Mouse (Mus musculus) CH12.LX (cell line): ENCODE data around the gene Epop. TPM values are rescaled to one million over a fixed set of nuclear protein-coding genes. Genes with fewer than 3 reads are reported as not detected.
"Not testable (repeated sequence)": the region's sequence is repeated elsewhere in the genome, so short reads cannot be mapped to it uniquely, and the experiment has no call there.

Experiments
- DNase-seq: peaks from one replicate; pipeline ENCODE4 v3.0.0-alpha.2; 2013; ENCODE audit errors: extremely low read depth
- H3K27ac ChIP-seq: 2 replicates; pipeline ENCODE4 v1.5.1; 2012; ENCODE audit warnings: low read depth, mild to moderate bottlenecking, control low read depth, moderate library complexity; ENCODE audit not compliant: insufficient read depth
- H3K27me3 ChIP-seq: replicated peaks from 2 replicates; pipeline ENCODE3; 2012; ENCODE audit warnings: inconsistent platforms
- H3K36me3 ChIP-seq, 2 experiments: replicated peaks in 1 of 2; 2 replicates each; pipeline versions ENCODE3 to v1.6.1; 2012; ENCODE audit warnings: inconsistent platforms in 1 of 2, low read length in 1 of 2, mild to moderate bottlenecking in 1 of 2, mixed read lengths in 1 of 2, moderate library complexity in 1 of 2; ENCODE audit not compliant: control insufficient read depth in 1 of 2, insufficient read depth in 1 of 2
- H3K4me1 ChIP-seq, 2 experiments: 2 replicates each; pipeline ENCODE4 v1.6.1; 2012; ENCODE audit warnings: inconsistent platforms in 1 of 2, moderate library complexity in 1 of 2; ENCODE audit not compliant: insufficient read depth in 2 of 2, control insufficient read depth in 1 of 2
- H3K4me2 ChIP-seq: 2 replicates; pipeline ENCODE4 v1.6.1; 2012; ENCODE audit warnings: low read depth, mild to moderate bottlenecking, control low read depth; ENCODE audit not compliant: poor library complexity, insufficient read depth, severe bottlenecking
- H3K4me3 ChIP-seq, 3 experiments: fragments of 150-350 bp in 1 of 3; sonication (generic) in 1 of 3; replicated peaks in 1 of 3; 2 replicates each; pipeline versions ENCODE3 to v1.5.1; 2011 to 2012; ENCODE audit warnings: low read depth in 2 of 3, low read length in 2 of 3, mild to moderate bottlenecking in 2 of 3, moderate library complexity in 2 of 3, control low read depth in 1 of 3, improper control_type of control experiment in 1 of 3, inconsistent platforms in 1 of 3, mixed read lengths in 1 of 3; ENCODE audit not compliant: poor library complexity in 1 of 3
- H3K79me2 ChIP-seq: replicated peaks from 2 replicates; pipeline ENCODE4 v1.6.1; 2012; ENCODE audit warnings: mild to moderate bottlenecking, moderate library complexity; ENCODE audit not compliant: control insufficient read depth, poor library complexity, insufficient read depth, severe bottlenecking; ENCODE audit errors: extremely low read depth
- H3K9ac ChIP-seq: 2 replicates; pipeline ENCODE4 v1.6.1; 2012; ENCODE audit warnings: low read depth, mild to moderate bottlenecking, control low read depth, moderate library complexity; ENCODE audit not compliant: insufficient read depth
- H3K9me3 ChIP-seq: replicated peaks from 2 replicates; pipeline ENCODE3; 2012; ENCODE audit warnings: low read length, inconsistent platforms, mixed read lengths
- BHLHE40 ChIP-seq: IDR thresholded peaks from 2 replicates; pipeline ENCODE4 v1.6.1; 2011; ENCODE audit warnings: mild to moderate bottlenecking, low read depth, low read length, improper control_type of control experiment
- CHD1 ChIP-seq: IDR thresholded peaks from 2 replicates; pipeline ENCODE4 v1.6.1; 2012; ENCODE audit warnings: low read depth, low read length, improper control_type of control experiment, inconsistent platforms
- CTCF ChIP-seq, 2 experiments: IDR thresholded peaks in 1 of 2; conservative IDR thresholded peaks in 1 of 2; 2 replicates each; pipeline ENCODE4 v1.5.1; 2011 to 2012; ENCODE audit warnings: low read depth in 2 of 2, low read length in 2 of 2, improper control_type of control experiment in 1 of 2, inconsistent platforms in 1 of 2, mild to moderate bottlenecking in 1 of 2, moderate library complexity in 1 of 2
- EP300 ChIP-seq: IDR thresholded peaks from 2 replicates; pipeline ENCODE4 v1.6.1; 2011; ENCODE audit warnings: low read length, improper control_type of control experiment
- GABPA ChIP-seq: IDR thresholded peaks from 2 replicates; pipeline ENCODE4 v1.6.1; 2012; ENCODE audit warnings: low read depth, low read length, improper control_type of control experiment, inconsistent platforms; ENCODE audit not compliant: insufficient replicate concordance
- IRF4 ChIP-seq: IDR thresholded peaks from 2 replicates; pipeline ENCODE4 v1.6.1; 2014; ENCODE audit warnings: low read depth, mild to moderate bottlenecking, inconsistent platforms, low read length, improper control_type of control experiment
- JUN ChIP-seq: IDR thresholded peaks from 2 replicates; pipeline ENCODE4 v1.6.1; 2011; ENCODE audit warnings: low read depth, mild to moderate bottlenecking, low read length, improper control_type of control experiment, moderate library complexity; ENCODE audit not compliant: insufficient read depth
- KAT2A ChIP-seq: IDR thresholded peaks from 2 replicates; pipeline ENCODE4 v1.6.1; 2012; ENCODE audit warnings: low read length, improper control_type of control experiment, inconsistent platforms; ENCODE audit not compliant: insufficient replicate concordance
- MAZ ChIP-seq: IDR thresholded peaks from 2 replicates; pipeline ENCODE4 v1.6.1; 2012; ENCODE audit warnings: low read depth, mild to moderate bottlenecking, inconsistent platforms, low read length, improper control_type of control experiment, moderate library complexity
- POLR2A ChIP-seq: IDR thresholded peaks from 2 replicates; pipeline ENCODE4 v1.6.1; 2011; ENCODE audit warnings: low read depth, mild to moderate bottlenecking, improper control_type of control experiment, low read length
- POLR2AphosphoS2 ChIP-seq: IDR thresholded peaks from 2 replicates; pipeline ENCODE4 v1.6.1; 2011; ENCODE audit warnings: low read depth, low read length, improper control_type of control experiment
- RCOR1 ChIP-seq: conservative IDR thresholded peaks from 2 replicates; pipeline ENCODE4 v1.6.1; 2012; ENCODE audit warnings: low read depth, mild to moderate bottlenecking, inconsistent platforms, low read length, improper control_type of control experiment
- TBP ChIP-seq: conservative IDR thresholded peaks from 2 replicates; pipeline ENCODE4 v1.6.1; 2011; ENCODE audit warnings: low read depth, low read length, improper control_type of control experiment
- TCF12 ChIP-seq: IDR thresholded peaks from 2 replicates; pipeline ENCODE4 v1.6.1; 2014; ENCODE audit warnings: low read depth, mild to moderate bottlenecking, inconsistent platforms, low read length, improper control_type of control experiment
- UBTF ChIP-seq: IDR thresholded peaks from 2 replicates; pipeline ENCODE4 v1.6.1; 2012; ENCODE audit warnings: low read depth, mild to moderate bottlenecking, inconsistent platforms, low read length, improper control_type of control experiment, moderate library complexity
- ZC3H11A ChIP-seq: IDR thresholded peaks from 2 replicates; pipeline ENCODE4 v1.6.1; 2012; ENCODE audit warnings: low read depth, mild to moderate bottlenecking, inconsistent platforms, low read length, improper control_type of control experiment
- ZKSCAN1 ChIP-seq: IDR thresholded peaks from 2 replicates; pipeline ENCODE4 v1.6.1; 2012; ENCODE audit warnings: low read depth, inconsistent platforms, low read length, improper control_type of control experiment, borderline replicate concordance
- ZNF384 ChIP-seq: IDR thresholded peaks from 2 replicates; pipeline ENCODE4 v1.6.1; 2012; ENCODE audit warnings: low read depth, low read length, improper control_type of control experiment, inconsistent platforms
- dilution Hi-C: fragments of 300-500 bp; cut with MboI; formaldehyde crosslinking; loops from 2 replicates; pipeline ENCODE4 v1.14.3; 2020; ENCODE audit warnings: low sequenced_read_pairs; ENCODE audit not compliant: extremely low pct_unique_long_range_greater_than_20kb, extremely low pct_ligation_motif_present
- in situ Hi-C: fragments of 300-500 bp; cut with MboI; formaldehyde crosslinking; loops from 3 replicates; pipeline ENCODE4 v1.14.3; 2019; ENCODE audit warnings: low sequenced_read_pairs, low pct_ligation_motif_present, low pct_unique_long_range_greater_than_20kb, mixed read lengths
- polyA plus RNA-seq: library from polyadenylated mRNA; unstranded; fragments of >175 nt; gene quantifications from 2 replicates; pipeline ENCODE4 v1.2.1, GENCODE M21; 2012; ENCODE audit warnings: low read depth; ENCODE audit not compliant: insufficient read length
- total RNA-seq, 2 experiments: library from RNA; depleted of rRNA; stranded (reverse); fragments of 300-350 nt in 1 of 2; fragments of >200 nt in 1 of 2; gene quantifications; 2 replicates each; pipeline ENCODE4 v1.2.3; 2012 to 2014

Epop gene
- total and polyA plus RNA-seq, 3 experiments: 2.1 to 8.4 (median 4.2) TPM

GRCm38 (mm10) chr11:97653376-97653775 is 23.9 kb upstream of the Epop start:
- in situ Hi-C loops, H3K27me3 ChIP-seq, H3K79me2 ChIP-seq, DNase-seq, H3K4me3 ChIP-seq, dilution Hi-C loops, H3K27ac ChIP-seq, H3K4me2 ChIP-seq, H3K9ac ChIP-seq, H3K9me3 ChIP-seq: not testable (repeated sequence)
- Histone ChIP-seq H3K36me3 (peaks cover 17 to 45% of the 10 kb centered on the region in 2 experiments), H3K4me1 (peaks cover 19 to 59% of the 10 kb centered on the region in 2 experiments)
- peak; percentile 65; the same call in 1 of the 2 replicates for TF ChIP-seq POLR2AphosphoS2

DNA sequence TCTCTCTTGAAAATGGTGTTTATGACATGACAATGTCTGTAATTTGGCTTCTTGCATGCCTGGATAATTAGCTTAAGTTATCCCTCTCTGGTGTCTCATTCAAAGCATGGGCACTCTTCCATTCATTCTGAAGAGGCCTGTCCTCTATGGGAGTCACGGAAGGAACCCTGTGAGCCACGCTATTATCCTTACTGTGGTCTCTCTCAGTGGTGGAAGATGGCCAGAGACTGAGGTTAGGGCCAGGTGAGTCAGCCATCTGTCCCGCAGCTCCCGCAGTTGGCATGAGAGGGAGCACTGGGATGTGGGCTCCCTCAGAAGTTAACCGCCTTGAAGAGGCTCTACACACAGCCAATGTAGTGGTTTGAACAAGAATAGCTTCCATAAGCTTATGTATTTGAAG is 20.8 kb upstream of the Epop start:
- dilution Hi-C loops: no loop called here
- H3K9me3 ChIP-seq: peaks cover 7% of the 10 kb centered on the region
- in situ Hi-C loops: no loop called here
- H3K36me3 ChIP-seq: peaks cover 7 to 19% of the 10 kb centered on the region in 2 experiments
- H3K4me3 ChIP-seq: no peak overlapping the region
- no peak overlapping the region for H3K27ac ChIP-seq
- H3K79me2 ChIP-seq: no peaks in the 10 kb centered on the region
- H3K4me2 ChIP-seq: no peak overlapping the region
- TF ChIP-seq CTCF (conservative IDR thresholded peaks at IDR 0.05 in 1 of 2, IDR thresholded peaks at IDR 0.05 in 1 of 2; ENCODE audit: low read depth in 2 of 2, low read length in 2 of 2) (peak in 1 of 2 experiments; percentile 4; a peak in 1 of 4 replicates), ZNF384 (no peak)
- H3K4me1 ChIP-seq: peaks cover 5 to 36% of the 10 kb centered on the region in 2 experiments; a peak in 3 of 4 replicates
- no peak for DNase-seq
- no peaks in the 10 kb centered on the region for H3K27me3 ChIP-seq
- no peak overlapping the region for H3K9ac ChIP-seq

DNA sequence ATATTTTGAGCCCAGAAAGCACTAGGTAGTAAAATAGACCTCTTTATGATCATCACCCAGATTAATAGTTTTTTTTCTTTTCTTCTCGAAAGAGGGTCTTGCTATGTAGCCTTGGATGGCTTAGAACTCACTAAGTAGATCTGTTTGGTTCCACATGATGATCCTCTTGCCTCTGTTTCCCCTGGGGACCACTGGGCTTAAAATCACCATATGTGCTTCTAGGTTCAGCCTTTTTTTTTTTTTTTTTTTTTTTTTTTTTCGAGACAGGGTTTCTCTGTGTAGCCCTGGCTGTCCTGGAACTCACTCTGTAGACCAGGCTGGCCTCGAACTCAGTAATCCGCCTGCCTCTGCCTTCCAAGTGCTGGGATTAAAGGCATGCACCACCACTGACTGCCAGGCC is 19.0 kb upstream of the Epop start:
- H3K4me3 ChIP-seq, H3K79me2 ChIP-seq, H3K9me3 ChIP-seq, H3K9ac ChIP-seq, H3K27me3 ChIP-seq, H3K36me3 ChIP-seq, in situ Hi-C loops, H3K27ac ChIP-seq, dilution Hi-C loops, H3K4me2 ChIP-seq: not testable (repeated sequence)
- peaks cover 2 to 22% of the 10 kb centered on the region in 2 experiments; a peak in 2 of 4 replicates for H3K4me1 ChIP-seq
- DNase-seq: peak; percentile 59
- peak; percentile 89 for TF ChIP-seq ZNF384
- TF ChIP-seq, all 38 proteins: peak for 1; not testable (repeated sequence) for 37

DNA sequence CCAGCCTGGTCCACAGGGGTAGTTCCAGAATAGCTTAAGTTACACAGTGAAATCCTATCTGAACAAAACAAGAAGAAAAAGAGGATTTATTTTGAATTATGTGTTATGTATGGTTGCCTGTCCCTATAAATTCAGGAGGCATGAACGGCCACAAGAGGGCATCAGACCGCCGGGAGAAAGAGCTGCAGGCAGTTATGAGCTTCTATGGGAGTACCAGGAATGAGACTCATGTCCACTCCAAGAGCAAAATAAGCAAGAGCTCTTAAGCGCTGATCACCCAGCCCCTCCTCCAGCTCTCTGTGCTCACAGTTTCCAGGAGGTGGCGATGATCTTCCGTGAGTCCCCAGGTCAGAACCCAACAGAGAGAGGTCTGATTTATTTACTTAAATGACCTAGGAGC is 15.3 kb upstream of the Epop start:
- Histone ChIP-seq H3K27me3 (no peaks in the 10 kb centered on the region), H3K27ac (no peak overlapping the region), H3K79me2 (no peaks in the 10 kb centered on the region), H3K4me2 (no peak overlapping the region), H3K9me3 (peaks cover 5% of the 10 kb centered on the region), H3K4me3 (no peak overlapping the region), H3K4me1 (peaks cover 19 to 21% of the 10 kb centered on the region in 2 experiments), H3K36me3 (no peaks in the 10 kb centered on the region), H3K9ac (no peak overlapping the region)
- dilution Hi-C loops: no loop called here
- DNase-seq: peak; percentile 79
- in situ Hi-C loops: no loop called here
- TF ChIP-seq MAZ: no peak
- no peak for TF ChIP-seq BHLHE40
- TF ChIP-seq KAT2A: no peak
- TF ChIP-seq GABPA: no peak
- no peak for TF ChIP-seq TBP
- no peak for TF ChIP-seq CHD1
- TF ChIP-seq EP300: no peak
- no peak for TF ChIP-seq UBTF
- TF ChIP-seq CTCF (conservative IDR thresholded peaks at IDR 0.05 in 1 of 2, IDR thresholded peaks at IDR 0.05 in 1 of 2; ENCODE audit: low read depth in 2 of 2, low read length in 2 of 2): peak; percentile 73 to 95
- no peak for TF ChIP-seq TCF12
- peak; percentile 72 for TF ChIP-seq ZC3H11A
- no peak for TF ChIP-seq ZKSCAN1
- no peak for TF ChIP-seq ZNF384
- no peak for TF ChIP-seq POLR2A
- no peak for TF ChIP-seq RCOR1
- TF ChIP-seq JUN: no peak
- peak; percentile 35; the same call in 1 of the 2 replicates for TF ChIP-seq IRF4
- TF ChIP-seq POLR2AphosphoS2: no peak
